Comparison of ENCODE assay signal across 18 mouse cellular contexts in genomic region chr13:32896931-32897330, GRCm38 (mm10). TPM values are rescaled to one million over a fixed set of nuclear protein-coding genes. Genes with fewer than 3 reads are reported as not detected.
DNase-seq lines count a peak whose midpoint lies in the region.
"Had no signal": no experiment of that assay in that cellular context is flagged by ENCODE, and none has a peak within 500 bp of the region (broad histone marks: within the 10 kb centered on the region; RNA-seq: fewer than 3 reads in every experiment).

No protein-coding gene starts in this region.

- intact Hi-C loops in heart, postnatal 10 days (cut with DNase I), result no loop called here

- DNase-seq in cerebellum, postnatal 10 days, result peak; percentile 53 to 59
- DNase-seq in cerebellum, adult 8-10 months, result no peak
- DNase-seq in heart, adult 11 months, result peak; percentile 82
- no peak for DNase-seq in heart, postnatal 10 days
- DNase-seq in 3134 (ENCODE audit: extremely low read depth, insufficient read length, low spot score), result peak; percentile 10
- no peak for DNase-seq in embryo, embryonic 10 days (ENCODE audit: low spot score)
- DNase-seq: adrenal gland, adult 2 months; adrenal gland, postnatal 14 days; B cell, adult 2 months; cerebellum, adult 11 months; cerebellum, adult 2 months; cerebellum, postnatal 36 days; gastrocnemius, postnatal 25 days; heart, adult 2 months; kidney, adult 11 months had no signal

RNA-seq across cellular contexts. Expression of gene Serpinb1c, which starts 1.1 kb away (rescaled TPM):
- 1 to 10 TPM in 1 of 2 experiments, under 1 TPM in 1; 0.74 to 1.5 TPM for total RNA-seq in heart, postnatal 10 days (2021)
- total RNA-seq: adrenal gland, adult 2 months; adrenal gland, postnatal 14 days; CH12.LX; G1E; hematopoietic stem cell, adult 5-6 weeks had no signal

RNA-seq across cellular contexts. Expression of gene Serpinb1a, which starts 45.9 kb away (rescaled TPM):
- 10 to 100 TPM in 1 of 2 experiments, 1 to 10 TPM in 1; 9.2 to 13.1 TPM for total RNA-seq in heart, postnatal 10 days (2021)

Comparison
In these comparisons a context has a peak if more than half of its experiments do, and no peak if none do; other contexts are left out.
1. DNase-seq: peak in cerebellum, postnatal 10 days (2 of 2), heart, adult 11 months (single experiment) and 3134 (single experiment); none in cerebellum, adult 8-10 months (single experiment), heart, postnatal 10 days (0 of 2) and embryo, embryonic 10 days (single experiment).